Mouse (Mus musculus) lung, adult 2 months (tissue): ENCODE data around the gene Sp7.

Source experiments
- CTCF ChIP-seq: fragments of 200-500 bp; IDR thresholded peaks from 2 replicates; pipeline ENCODE4 v1.5.1; 2011; ENCODE audit warnings: mild to moderate bottlenecking, low read length, control low read depth; ENCODE audit not compliant: insufficient read depth
- POLR2A ChIP-seq: fragments of 200-500 bp; IDR thresholded peaks from 2 replicates; pipeline ENCODE4 v1.6.1; 2011; ENCODE audit warnings: low read depth, mild to moderate bottlenecking, control low read depth, low read length, borderline replicate concordance; ENCODE audit errors: extremely low read depth

GRCm38 (mm10) chr15:102358834-102359233 lies 8.1 kb downstream of the Sp7 start:
- TF ChIP-seq POLR2A (no peak), CTCF (no peak)
